Comparison of ENCODE assay signal across 26 mouse cellular contexts in genomic region chr14:32673178-32673577, GRCm38 (mm10). TPM values are rescaled to one million over a fixed set of nuclear protein-coding genes. Genes with fewer than 3 reads are reported as not detected.
DNase-seq lines count a peak whose midpoint lies in the region; ATAC-seq and TF ChIP-seq lines count a peak whose summit lies in the region.
"Had no signal": no experiment of that assay in that cellular context is flagged by ENCODE, and none has a peak within 500 bp of the region (broad histone marks: within the 10 kb centered on the region; RNA-seq: fewer than 3 reads in every experiment).

No protein-coding gene starts in this region.

- no peak overlapping the region for H3K9ac ChIP-seq in forebrain, embryonic 16.5 days (replicated peaks; ENCODE audit: low read depth, low read length)
- H3K9ac ChIP-seq in forebrain, embryonic 13.5 days = no peak overlapping the region
- H3K9ac ChIP-seq in heart, embryonic 14.5 days (ENCODE audit: low read length) = no peak overlapping the region
- H3K9ac ChIP-seq in lung, embryonic 14.5 days = no peak overlapping the region
- H3K9ac ChIP-seq in embryonic facial prominence, embryonic 15.5 days = no peak overlapping the region
- H3K9ac ChIP-seq: hindbrain, embryonic 15.5 days; intestine, embryonic 15.5 days; limb, embryonic 12.5 days; liver, embryonic 14.5 days; stomach, embryonic 15.5 days had no signal

- TF ChIP-seq CTCF in lung, embryonic 14.5 days (IDR thresholded peaks at IDR 0.05; ENCODE audit: low read depth) = no peak

- no peak overlapping the region for H3K27ac ChIP-seq in forebrain, embryonic 16.5 days (ENCODE audit: low read length)
- no peak overlapping the region for H3K27ac ChIP-seq in forebrain, embryonic 13.5 days
- H3K27ac ChIP-seq in heart, embryonic 14.5 days (replicated peaks in 1 of 2; ENCODE audit: control insufficient read depth in 1 of 2, insufficient read depth in 1 of 2, low read depth in 2 of 2, low read length in 2 of 2) = peak overlapping the region; percentile 4 to 14; a peak in 1 of 4 replicates
- H3K27ac ChIP-seq in lung, embryonic 14.5 days (ENCODE audit: low read depth) = no peak overlapping the region
- H3K27ac ChIP-seq in embryonic facial prominence, embryonic 15.5 days (replicated peaks) = no peak overlapping the region
- H3K27ac ChIP-seq: hindbrain, embryonic 15.5 days; intestine, embryonic 15.5 days; limb, embryonic 12.5 days; liver, embryonic 14.5 days; stomach, embryonic 15.5 days had no signal

- no peaks in the 10 kb centered on the region for H3K9me3 ChIP-seq in forebrain, embryonic 16.5 days (ENCODE audit: control insufficient read depth, low read length)
- no peaks in the 10 kb centered on the region for H3K9me3 ChIP-seq in forebrain, embryonic 13.5 days (replicated peaks)
- H3K9me3 ChIP-seq in heart, embryonic 14.5 days (ENCODE audit: control insufficient read depth, low read length) = no peaks in the 10 kb centered on the region
- no peaks in the 10 kb centered on the region for H3K9me3 ChIP-seq in lung, embryonic 14.5 days (ENCODE audit: low read depth, low read length)
- H3K9me3 ChIP-seq in embryonic facial prominence, embryonic 15.5 days (replicated peaks) = no peaks in the 10 kb centered on the region
- H3K9me3 ChIP-seq: hindbrain, embryonic 15.5 days; intestine, embryonic 15.5 days; limb, embryonic 12.5 days; megakaryocyte, embryonic 14.5 days; stomach, embryonic 15.5 days had no signal

- no peak for DNase-seq in heart, postnatal 4 days
- DNase-seq in lung, embryonic 14.5 days = peak; percentile 17
- DNase-seq in lung, postnatal 36 days = no peak
- DNase-seq: adrenal gland, postnatal 14 days; cerebellum, adult 11-12 months; cerebellum, postnatal 14 days; heart, postnatal 14 days; kidney, adult 9 months; kidney, postnatal 25 days; lung, postnatal 14 days; midbrain, embryonic 14.5 days; right cerebral cortex, postnatal 14 days; thymus, adult 18-20 months; thymus, postnatal 4 days had no signal

- no peaks in the 10 kb centered on the region for H3K36me3 ChIP-seq in forebrain, embryonic 16.5 days (ENCODE audit: control insufficient read depth, insufficient read depth)
- no peaks in the 10 kb centered on the region for H3K36me3 ChIP-seq in forebrain, embryonic 13.5 days (ENCODE audit: poor library complexity, severe bottlenecking)
- H3K36me3 ChIP-seq in heart, embryonic 14.5 days (ENCODE audit: control insufficient read depth, insufficient read depth, low read length) = peaks cover 9% of the 10 kb centered on the region
- H3K36me3 ChIP-seq in lung, embryonic 14.5 days (ENCODE audit: insufficient read depth) = no peaks in the 10 kb centered on the region
- H3K36me3 ChIP-seq in embryonic facial prominence, embryonic 15.5 days = no peaks in the 10 kb centered on the region
- H3K36me3 ChIP-seq: hindbrain, embryonic 15.5 days; intestine, embryonic 15.5 days; limb, embryonic 12.5 days; stomach, embryonic 15.5 days had no signal

- no peak overlapping the region for H3K4me3 ChIP-seq in forebrain, embryonic 16.5 days (replicated peaks; ENCODE audit: low read length)
- no peak overlapping the region for H3K4me3 ChIP-seq in forebrain, embryonic 13.5 days
- no peak overlapping the region for H3K4me3 ChIP-seq in heart, embryonic 14.5 days (ENCODE audit: control insufficient read depth in 1 of 2, insufficient read depth in 1 of 2, low read depth in 1 of 2, low read length in 2 of 2)
- no peak overlapping the region for H3K4me3 ChIP-seq in lung, embryonic 14.5 days (ENCODE audit: low read depth, low read length)
- no peak overlapping the region for H3K4me3 ChIP-seq in embryonic facial prominence, embryonic 15.5 days (replicated peaks)
- H3K4me3 ChIP-seq: hindbrain, embryonic 15.5 days; intestine, embryonic 15.5 days; limb, embryonic 12.5 days; megakaryocyte, embryonic 14.5 days; stomach, embryonic 15.5 days had no signal

- ATAC-seq in forebrain, embryonic 16.5 days = peak; percentile 55; the same call in 1 of the 2 replicates
- ATAC-seq in forebrain, embryonic 13.5 days = no peak
- ATAC-seq in heart, embryonic 14.5 days (ENCODE audit: insufficient number of reproducible peaks, insufficient read depth, low FRiP score, low read depth) = 0 out of 2 replicates have a peak, but pooled peaks have one; percentile 42
- peak; percentile 52; the same call in 1 of the 2 replicates for ATAC-seq in lung, embryonic 14.5 days (ENCODE audit: insufficient read depth)
- peak; percentile 63; the same call in 1 of the 2 replicates for ATAC-seq in embryonic facial prominence, embryonic 15.5 days (ENCODE audit: insufficient number of reproducible peaks, low FRiP score, low TSS enrichment, low read depth)
- ATAC-seq: intestine, embryonic 15.5 days had no signal

- H3K4me1 ChIP-seq in forebrain, embryonic 16.5 days (replicated peaks; ENCODE audit: control insufficient read depth, insufficient read depth, low read length) = no peaks in the 10 kb centered on the region; the same call in 1 of the 2 replicates
- no peaks in the 10 kb centered on the region for H3K4me1 ChIP-seq in forebrain, embryonic 13.5 days
- H3K4me1 ChIP-seq in heart, embryonic 14.5 days (ENCODE audit: control insufficient read depth in 2 of 2, insufficient read depth in 2 of 2, low read length in 2 of 2) = peaks cover 15 to 22% of the 10 kb centered on the region in 2 experiments
- H3K4me1 ChIP-seq in lung, embryonic 14.5 days (ENCODE audit: insufficient read depth) = no peaks in the 10 kb centered on the region
- H3K4me1 ChIP-seq in embryonic facial prominence, embryonic 15.5 days = no peaks in the 10 kb centered on the region
- H3K4me1 ChIP-seq: hindbrain, embryonic 15.5 days; intestine, embryonic 15.5 days; limb, embryonic 12.5 days; megakaryocyte, embryonic 14.5 days; stomach, embryonic 15.5 days had no signal

- H3K4me2 ChIP-seq in forebrain, embryonic 16.5 days (ENCODE audit: low read length) = no peak overlapping the region
- no peak overlapping the region for H3K4me2 ChIP-seq in forebrain, embryonic 13.5 days
- H3K4me2 ChIP-seq in heart, embryonic 14.5 days (ENCODE audit: low read length) = no peak overlapping the region
- H3K4me2 ChIP-seq in lung, embryonic 14.5 days = no peak overlapping the region
- H3K4me2 ChIP-seq in embryonic facial prominence, embryonic 15.5 days (replicated peaks) = no peak overlapping the region
- H3K4me2 ChIP-seq: hindbrain, embryonic 15.5 days; intestine, embryonic 15.5 days; limb, embryonic 12.5 days; stomach, embryonic 15.5 days had no signal

- 50% methylated on average over 3 of the region's 3 CpGs for WGBS in forebrain, embryonic 16.5 days
- 62% methylated on average over 3 of the region's 3 CpGs for WGBS in forebrain, embryonic 13.5 days
- WGBS in heart, embryonic 14.5 days = 33% methylated on average over 3 of the region's 3 CpGs
- whole genome bisulfite sequencing in lung, embryonic 14.5 days = 38% methylated on average over 3 of the region's 3 CpGs
- 43% methylated on average over 3 of the region's 3 CpGs for WGBS in embryonic facial prominence, embryonic 15.5 days

- no peaks in the 10 kb centered on the region for H3K27me3 ChIP-seq in forebrain, embryonic 16.5 days (replicated peaks; ENCODE audit: control insufficient read depth, insufficient read depth, low read length)
- no peaks in the 10 kb centered on the region for H3K27me3 ChIP-seq in forebrain, embryonic 13.5 days
- H3K27me3 ChIP-seq in heart, embryonic 14.5 days (ENCODE audit: control insufficient read depth, insufficient read depth, low read length) = no peaks in the 10 kb centered on the region
- H3K27me3 ChIP-seq in lung, embryonic 14.5 days (ENCODE audit: insufficient read depth, low read length) = no peaks in the 10 kb centered on the region
- no peaks in the 10 kb centered on the region for H3K27me3 ChIP-seq in embryonic facial prominence, embryonic 15.5 days
- H3K27me3 ChIP-seq: CH12.LX; hindbrain, embryonic 15.5 days; intestine, embryonic 15.5 days; limb, embryonic 12.5 days; stomach, embryonic 15.5 days had no signal

RNA-seq across cellular contexts. Expression of gene 3425401B19Rik, which starts 11.9 kb away (rescaled TPM):
- not detected in 2 replicates for polyA plus RNA-seq in forebrain, embryonic 16.5 days (2015; fragmentation: Nextera tagmentation; extraction: Ambion mirVana)
- not detected in 2 replicates for polyA plus RNA-seq in forebrain, embryonic 13.5 days (2015; fragmentation: Nextera tagmentation; extraction: Ambion mirVana)
- 8.3 and 9.1 TPM in 2 replicates for polyA plus RNA-seq in heart, embryonic 14.5 days (2014; fragmentation: Nextera tagmentation; extraction: Ambion mirVana)
- 10 to 100 TPM; 39.4 to 39.5 TPM for total RNA-seq in heart, postnatal 4 days (2021)
- 0.18 and 0.22 TPM in 2 replicates for polyA plus RNA-seq in lung, embryonic 14.5 days (2014; fragmentation: Nextera tagmentation; extraction: Ambion mirVana)
- polyA plus RNA-seq in embryonic facial prominence, embryonic 15.5 days (2015; fragmentation: Nextera tagmentation; extraction: Ambion mirVana) = 2.1 and 3.7 TPM in 2 replicates
- total RNA-seq: MEL had no signal
- polyA plus RNA-seq: liver, embryonic 14.5 days; midbrain, embryonic 14.5 days had no signal

Comparison
In these comparisons a context has a peak if more than half of its experiments do, and no peak if none do; other contexts are left out.
1. H3K27ac ChIP-seq: peak in heart, embryonic 14.5 days (2 of 2); none in forebrain, embryonic 16.5 days (single experiment), forebrain, embryonic 13.5 days (single experiment), lung, embryonic 14.5 days (single experiment) and embryonic facial prominence, embryonic 15.5 days (single experiment).